In the genomic region with DNA sequence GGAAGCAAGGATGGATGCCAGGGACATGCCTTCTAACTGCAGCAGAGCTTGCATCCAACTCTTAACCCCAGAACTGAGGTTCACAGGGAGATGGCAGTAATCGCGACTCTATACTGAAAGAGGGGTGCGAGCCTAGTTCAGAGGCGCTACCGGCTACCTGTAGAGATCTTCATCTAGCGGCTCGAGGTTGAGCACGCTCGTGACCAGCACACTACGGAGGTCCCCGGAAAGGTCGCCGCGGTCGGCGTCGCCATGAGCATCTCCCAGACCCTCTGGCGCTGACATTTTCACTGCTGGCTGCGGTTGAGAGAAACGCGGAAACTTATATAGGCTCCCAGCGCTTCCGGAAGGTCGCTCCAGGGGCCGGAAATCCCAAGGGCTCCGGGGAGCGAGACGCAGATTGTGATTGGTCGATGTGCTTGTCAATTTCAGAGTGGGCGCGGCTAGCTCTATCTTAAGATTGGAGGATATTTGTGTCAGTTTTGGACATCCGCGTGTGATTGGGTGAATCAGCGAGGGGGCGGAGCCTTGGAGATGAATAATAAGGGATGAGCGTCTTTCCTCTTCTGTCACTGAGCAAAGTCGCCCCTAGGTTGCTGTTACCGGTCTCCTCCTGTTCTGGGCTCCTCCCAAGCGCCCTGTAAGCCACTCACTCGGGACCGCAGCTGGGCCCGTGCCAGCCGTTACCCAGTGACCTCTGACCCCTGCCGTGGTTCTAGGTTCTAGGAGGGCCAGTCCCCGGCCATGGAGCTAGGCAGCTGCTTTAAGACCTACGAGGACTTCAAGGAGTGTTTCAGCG, we compare ENCODE assay signal across 8 mouse cellular contexts. TPM values are rescaled to one million over a fixed set of nuclear protein-coding genes. Genes with fewer than 3 reads are reported as not detected.
DNase-seq lines count a peak whose midpoint lies in the region; ATAC-seq and TF ChIP-seq lines count a peak whose summit lies in the region.

A gene (minus strand): TSS at position 350 of the 799 bp plus-strand sequence.
A gene (plus strand): TSS at position 566 of the 799 bp plus-strand sequence.

- peak within 1 kb of the TSS; percentile 84 for H3K4me3 ChIP-seq in cortical plate, adult 2 months (ENCODE audit: insufficient read depth, low read length)

- ATAC-seq in activated CD4-positive, CD25-positive, alpha-beta regulatory T cell, adult 4 months, result peak; percentile 96
- ATAC-seq in megakaryocyte progenitor cell, adult 5-6 weeks (replicated peaks; ENCODE audit: poor library complexity), result peak; percentile 93

- no peak within 1 kb of the TSS for H3K27ac ChIP-seq in cortical plate, adult 2 months (ENCODE audit: insufficient read depth, low read length)

- DNase-seq in gastrocnemius, adult 8-10 months (ENCODE audit: low spot score in 2 of 2), result peak; percentile 97
- peak; percentile 100 for DNase-seq in induced T-regulatory cell, adult 2 months (ENCODE audit: low read depth)
- peak; percentile 97 to 100 for DNase-seq in left cerebral cortex, adult 9 months (ENCODE audit: low spot score in 2 of 2)
- peak; percentile 94 for DNase-seq in right cerebral cortex, postnatal 14 days
- DNase-seq in urinary bladder, postnatal 36 days (ENCODE audit: low spot score in 2 of 2), result peak; percentile 98 to 99

- TF ChIP-seq POLR2A in cortical plate, adult 2 months (IDR thresholded peaks at IDR 0.05; ENCODE audit: extremely low read depth, insufficient read depth, low read length), result peak; percentile 98

- TF ChIP-seq CTCF in cortical plate, adult 2 months (IDR thresholded peaks at IDR 0.05; ENCODE audit: extremely low read depth, insufficient read depth, low read length), result no peak

- H3K4me1 ChIP-seq in cortical plate, adult 2 months (ENCODE audit: control insufficient read depth, insufficient read depth, low read length), result peaks cover 3% of the 10 kb centered on the region

RNA-seq across cellular contexts. Expression of the first gene that starts in this region (rescaled TPM):
- 10 to 100 TPM; 35.1 to 49.1 TPM for polyA plus RNA-seq in activated CD4-positive, CD25-positive, alpha-beta regulatory T cell, adult 4 months (2017; shearing (Covaris generic))
- polyA plus RNA-seq in cortical plate, adult 2 months (2012; rRNA removed), result 29.8 and 30.3 TPM in 2 replicates
- 10 to 100 TPM in 1 of 4 experiments, 1 to 10 TPM in 3; 8.1 to 10.9 (median 8.4) TPM for total RNA-seq in gastrocnemius, adult 8-10 months (2022)
- total RNA-seq in megakaryocyte progenitor cell, adult 5-6 weeks (2015), result 13.2 and 14.2 TPM in 2 replicates
- total RNA-seq in megakaryocyte progenitor cell, adult 5-6 weeks (2017), result 22.2 and 26.4 TPM in 2 replicates

RNA-seq across cellular contexts. Expression of the second gene that starts in this region (rescaled TPM):
- polyA plus RNA-seq in activated CD4-positive, CD25-positive, alpha-beta regulatory T cell, adult 4 months (2017; shearing (Covaris generic)), result 1 to 10 TPM; 3.8 to 5.4 TPM
- 7.2 and 7.6 TPM in 2 replicates for polyA plus RNA-seq in cortical plate, adult 2 months (2012; rRNA removed)
- 1 to 10 TPM in 3 of 4 experiments, under 1 TPM in 1; 0.90 to 1.7 (median 1.2) TPM for total RNA-seq in gastrocnemius, adult 8-10 months (2022)
- total RNA-seq in megakaryocyte progenitor cell, adult 5-6 weeks (2015), result 4.3 and 6.7 TPM in 2 replicates
- 2.5 and 2.8 TPM in 2 replicates for total RNA-seq in megakaryocyte progenitor cell, adult 5-6 weeks (2017)
